Mouse (Mus musculus): ENCODE measurements around the gene Hoxa11.

The Hoxa11 gene

GRCm38 (mm10) chr6:52247766-52248637 is 2.4 kb upstream of the Hoxa11 start:
- peak; percentile 3 for DNase-seq (ENCODE audit: low spot score)

GRCm38 (mm10) chr6:52246916-52247315 is 1.3 kb upstream of the Hoxa11 start:
- DNase-seq (ENCODE audit: low spot score), result peak; percentile 19

GRCm38 (mm10) chr6:52246403-52246803 is 793 bp upstream of the Hoxa11 start:
- peak; percentile 46 for DNase-seq (ENCODE audit: low spot score)

GRCm38 (mm10) chr6:52245040-52245756 is 412 bp downstream of the Hoxa11 start:
- DNase-seq (ENCODE audit: low spot score), result peak; percentile 65

- peak; percentile 18 for DNase-seq (ENCODE audit: low spot score)
Observed at GRCm38 (mm10) chr6:52244471-52245039, 1.1 kb downstream of the Hoxa11 start.

GRCm38 (mm10) chr6:52243681-52244121 is 1.9 kb downstream of the Hoxa11 start:
- peak; percentile 43 for DNase-seq (ENCODE audit: low spot score)

- peak; percentile 24 for DNase-seq (ENCODE audit: low spot score)
Observed at GRCm38 (mm10) chr6:52242801-52243332, 2.7 kb downstream of the Hoxa11 start.

- no peak for DNase-seq (ENCODE audit: low spot score)
Observed at GRCm38 (mm10) chr6:52241001-52241621, 4.5 kb downstream of the Hoxa11 start.

- DNase-seq (ENCODE audit: low spot score), result peak; percentile 89
Observed at GRCm38 (mm10) chr6:52240389-52241000, 5.1 kb downstream of the Hoxa11 start, which contains the start of gene Hoxa10. Hoxa10 (minus strand) TSS chr6:52240854.

- DNase-seq (ENCODE audit: low spot score), result no peak
Observed at GRCm38 (mm10) chr6:52239625-52240388, 5.8 kb downstream of the Hoxa11 start.

GRCm38 (mm10) chr6:52238976-52239375 is 6.6 kb downstream of the Hoxa11 start:
- DNase-seq (ENCODE audit: low spot score), result no peak

- no peak for DNase-seq (ENCODE audit: low spot score)
Observed at GRCm38 (mm10) chr6:52238155-52238545, 7.5 kb downstream of the Hoxa11 start.

GRCm38 (mm10) chr6:52237346-52238154 is 8.1 kb downstream of the Hoxa11 start:
- no peak for DNase-seq (ENCODE audit: low spot score)

GRCm38 (mm10) chr6:52236806-52237205 is 8.8 kb downstream of the Hoxa11 start:
- no peak for DNase-seq (ENCODE audit: low spot score)

GRCm38 (mm10) chr6:52235866-52236265 is 9.7 kb downstream of the Hoxa11 start:
- no peak for DNase-seq (ENCODE audit: low spot score)

GRCm38 (mm10) chr6:52235267-52235666 is 10.3 kb downstream of the Hoxa11 start:
- no peak for DNase-seq (ENCODE audit: low spot score)

GRCm38 (mm10) chr6:52234428-52235140 is 11.0 kb downstream of the Hoxa11 start:
- no peak for DNase-seq (ENCODE audit: low spot score)

- no peak for DNase-seq (ENCODE audit: low spot score)
Observed at GRCm38 (mm10) chr6:52233546-52234427, 11.8 kb downstream of the Hoxa11 start.

Data from urinary bladder, postnatal 25 days (tissue).